Mouse (Mus musculus) granulocyte monocyte progenitor cell, adult 5-6 weeks (primary cell): Measurements from ENCODE around the gene Rnaseh1. TPM values are rescaled to one million over a fixed set of nuclear protein-coding genes. Genes with fewer than 3 reads are reported as not detected.
A peak's percentile ranks its signal among the peaks of the same experiment; 100 is the strongest.

Experiments used
- ATAC-seq: replicated peaks from 2 replicates; pipeline ENCODE4 v1.8.0; 2016; ENCODE audit warnings: mild to moderate bottlenecking, moderate TSS enrichment, inconsistent platforms; ENCODE audit not compliant: poor library complexity, severe bottlenecking
- total RNA-seq, 2 experiments: library from RNA; stranded (forward) in 1 of 2; stranded (reverse) in 1 of 2; fragments of 200-712, 200-1000 nt in 1 of 2; fragments of >200 nt in 1 of 2; fragmentation: Nextera tagmentation in 1 of 2; gene quantifications; 2 replicates each; pipeline ENCODE4 v1.2.3; 2014 to 2017

The Rnaseh1 gene
- total RNA-seq (2014; fragmentation: Nextera tagmentation) (31.3 and 37.1 TPM in 2 replicates), total RNA-seq (2017) (26.2 and 33.5 TPM in 2 replicates)

- ATAC-seq = peak; percentile 97
These were observed at the start of gene Rnaseh1 for GRCm38 (mm10) chr12:28649141-28650110. Gene Rnaseh1 (plus strand): TSS chr12:28649602.

- no peak for ATAC-seq
These were observed 47.1 kb upstream of the Rnaseh1 start for GRCm38 (mm10) chr12:28602259-28602658.

- no peak for ATAC-seq
These were observed 45.9 kb upstream of the Rnaseh1 start for GRCm38 (mm10) chr12:28603494-28603893.

GRCm38 (mm10) chr12:28607546-28608305, 41.7 kb upstream of the Rnaseh1 start:
- no peak for ATAC-seq

GRCm38 (mm10) chr12:28612391-28612790, 37.0 kb upstream of the Rnaseh1 start:
- no peak for ATAC-seq

- no peak for ATAC-seq
These were observed 35.0 kb upstream of the Rnaseh1 start for GRCm38 (mm10) chr12:28614401-28614800.

- ATAC-seq = no peak
These were observed 32.1 kb upstream of the Rnaseh1 start for GRCm38 (mm10) chr12:28617297-28617696.

- ATAC-seq = no peak
These were observed 27.8 kb upstream of the Rnaseh1 start for GRCm38 (mm10) chr12:28621451-28622166.

GRCm38 (mm10) chr12:28622167-28622532, 27.3 kb upstream of the Rnaseh1 start:
- ATAC-seq = no peak

GRCm38 (mm10) chr12:28622641-28623040, 26.8 kb upstream of the Rnaseh1 start:
- no peak for ATAC-seq

GRCm38 (mm10) chr12:28623195-28623594, 26.2 kb upstream of the Rnaseh1 start, which contains the start of gene Colec11:
Gene Colec11 (minus strand): TSS chr12:28623377.
- ATAC-seq = no peak

GRCm38 (mm10) chr12:28624251-28624650, 25.2 kb upstream of the Rnaseh1 start:
- ATAC-seq = no peak

GRCm38 (mm10) chr12:28625407-28625806, 24.0 kb upstream of the Rnaseh1 start:
- no peak for ATAC-seq

- 0 out of 2 replicates have a peak, but pooled peaks have one; percentile 8 for ATAC-seq
These were observed 22.3 kb upstream of the Rnaseh1 start for GRCm38 (mm10) chr12:28627092-28627491.

- ATAC-seq = no peak
These were observed 21.0 kb upstream of the Rnaseh1 start for GRCm38 (mm10) chr12:28628436-28628835.

- ATAC-seq = peak; percentile 19
These were observed 14.3 kb upstream of the Rnaseh1 start for GRCm38 (mm10) chr12:28635058-28635534.

GRCm38 (mm10) chr12:28635535-28636476, 13.6 kb upstream of the Rnaseh1 start, which contains the start of gene Rps7:
Gene Rps7 (minus strand): TSS chr12:28635953.
- peak; percentile 95 for ATAC-seq

GRCm38 (mm10) chr12:28636543-28636942, 12.9 kb upstream of the Rnaseh1 start:
- no peak for ATAC-seq

GRCm38 (mm10) chr12:28638778-28639177, 10.6 kb upstream of the Rnaseh1 start:
- ATAC-seq = no peak
